Mouse (Mus musculus) liver, embryonic 14.5 days (tissue): ENCODE measurements around the gene Agap1. TPM values are rescaled to one million over a fixed set of nuclear protein-coding genes. Genes with fewer than 3 reads are reported as not detected.

Experiments
- ATAC-seq: fragments of 200-750 bp; cut with Nextera tagmentation; 2 replicates; pipeline ENCODE4 v1.8.0; 2017; ENCODE audit warnings: moderate number of reproducible peaks, mild to moderate bottlenecking, moderate library complexity; ENCODE audit not compliant: insufficient read depth
- DNase-seq, 3 experiments: peaks; one replicate each; pipeline ENCODE4 v3.0.0-alpha.2; 2012 to 2013; ENCODE audit warnings: low read depth in 3 of 3, low spot score in 3 of 3
- H3K27ac ChIP-seq: fragments of 300-500 bp; sonication (generic); 2 replicates; pipeline ENCODE4 v1.5.1; 2014; ENCODE audit warnings: moderate library complexity, mild to moderate bottlenecking, control low read depth, inconsistent platforms
- H3K27me3 ChIP-seq: fragments of 300-500 bp; sonication (generic); 2 replicates; pipeline ENCODE4 v1.6.1; 2014; ENCODE audit warnings: mild to moderate bottlenecking, low read length, moderate library complexity; ENCODE audit not compliant: control insufficient read depth, insufficient read depth
- H3K36me3 ChIP-seq: fragments of 300-500 bp; sonication (generic); replicated peaks from 2 replicates; pipeline ENCODE4 v1.6.1; 2014; ENCODE audit warnings: low read depth; ENCODE audit not compliant: control insufficient read depth, insufficient read depth
- H3K4me1 ChIP-seq, 2 experiments: fragments of 200-500 bp in 1 of 2; fragments of 300-500 bp in 1 of 2; sonication (generic) in 1 of 2; replicated peaks; 2 replicates each; pipeline ENCODE4 v1.6.1; 2012 to 2014; ENCODE audit warnings: antibody characterized with exemption in 1 of 2, inconsistent platforms in 1 of 2, low read length in 1 of 2; ENCODE audit not compliant: control insufficient read depth in 2 of 2, insufficient read depth in 2 of 2
- H3K4me2 ChIP-seq: fragments of 300-500 bp; sonication (generic); 2 replicates; pipeline ENCODE4 v1.6.1; 2014; ENCODE audit warnings: low read depth, mild to moderate bottlenecking, control low read depth, moderate library complexity
- H3K4me3 ChIP-seq, 2 experiments: fragments of 200-500 bp in 1 of 2; fragments of 300-500 bp in 1 of 2; sonication (generic) in 1 of 2; 2 replicates each; pipeline ENCODE4 v1.5.1; 2012 to 2014; ENCODE audit warnings: low read depth in 2 of 2, low read length in 2 of 2, mild to moderate bottlenecking in 2 of 2, control low read depth in 1 of 2, inconsistent platforms in 1 of 2, moderate library complexity in 1 of 2; ENCODE audit not compliant: insufficient read depth in 1 of 2
- H3K9ac ChIP-seq: fragments of 300-500 bp; sonication (generic); replicated peaks from 2 replicates; pipeline ENCODE4 v1.6.1; 2014; ENCODE audit warnings: mild to moderate bottlenecking, control low read depth, moderate library complexity
- H3K9me3 ChIP-seq: fragments of 300-500 bp; sonication (generic); 2 replicates; pipeline ENCODE4 v1.6.1; 2016; ENCODE audit warnings: low read length, mixed read lengths; ENCODE audit not compliant: control insufficient read depth
- CTCF ChIP-seq: IDR thresholded peaks from 2 replicates; pipeline ENCODE4 v1.5.1; 2016; ENCODE audit warnings: antibody characterized with exemption, low read depth, control low read depth
- EP300 ChIP-seq: IDR thresholded peaks from 2 replicates; pipeline ENCODE4 v1.6.1; 2016; ENCODE audit warnings: antibody characterized with exemption, low read depth
- WGBS: fragments of 180-500 bp; shearing (Covaris S2); extraction: QIAGEN DNeasy Blood & Tissue Kit; methylation state at CpG from one replicate; pipeline ENCODE4 v1.1.7; 2014; ENCODE audit not compliant: insufficient replicate concordance; 5-methylcytosine and 5-hydroxymethylcytosine counted together
- polyA plus RNA-seq, 2 experiments: library from polyadenylated mRNA; depleted of rRNA in 1 of 2; stranded (reverse) in 1 of 2; unstranded in 1 of 2; fragments of >200 nt; fragmentation: Nextera tagmentation in 1 of 2; extraction: Ambion mirVana in 1 of 2; gene quantifications; 2 replicates each; pipeline versions ENCODE4 v1.2.1 to v1.2.3; 2012 to 2014

Gene Agap1
- polyA plus RNA-seq, 2 experiments: 1.1 TPM

DNA sequence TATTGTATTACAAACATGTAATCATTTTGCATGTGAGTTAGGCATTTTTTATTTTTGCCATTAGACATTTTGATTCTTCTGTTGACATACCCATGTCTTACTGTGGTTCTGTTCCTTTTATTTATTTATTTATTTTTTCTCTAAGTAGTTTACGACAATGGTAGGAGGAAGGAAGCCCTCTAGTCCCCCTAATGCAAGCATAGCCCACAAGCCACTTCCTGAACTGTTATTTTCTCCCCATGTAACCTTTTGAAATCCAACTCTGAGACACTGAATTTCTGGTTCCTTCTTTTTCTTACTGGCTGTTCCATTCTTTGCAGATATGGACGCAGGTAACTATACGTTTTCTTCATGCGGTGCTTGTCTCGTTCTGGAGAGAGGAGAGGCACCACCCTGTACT is 155.4 kb downstream of the Agap1 start:
- WGBS: 25% methylated on average over 5 of the region's 5 CpGs
- DNase-seq: no peak
- no peak overlapping the region for H3K4me3 ChIP-seq
- no peaks in the 10 kb centered on the region for H3K27me3 ChIP-seq
- H3K27ac ChIP-seq: no peak overlapping the region
- no peak overlapping the region for H3K4me2 ChIP-seq
- H3K36me3 ChIP-seq: no peaks in the 10 kb centered on the region
- H3K4me1 ChIP-seq: no peaks in the 10 kb centered on the region; a peak in 1 of 4 replicates
- H3K9ac ChIP-seq: no peak overlapping the region
- TF ChIP-seq CTCF (no peak), EP300 (no peak)
- ATAC-seq: no peak
- H3K9me3 ChIP-seq: no peaks in the 10 kb centered on the region

- no peak overlapping the region for H3K4me3 ChIP-seq
- 74% methylated on average over 6 of the region's 6 CpGs for WGBS
- H3K4me2 ChIP-seq: no peak overlapping the region
- H3K9me3 ChIP-seq: no peaks in the 10 kb centered on the region
- TF ChIP-seq EP300: no peak
- TF ChIP-seq CTCF: no peak
- no peak for DNase-seq
- H3K27me3 ChIP-seq: no peaks in the 10 kb centered on the region
- no peak overlapping the region for H3K9ac ChIP-seq
- no peak for ATAC-seq
- H3K36me3 ChIP-seq: no peaks in the 10 kb centered on the region
- no peak overlapping the region for H3K27ac ChIP-seq
- no peaks in the 10 kb centered on the region; a peak in 1 of 4 replicates for H3K4me1 ChIP-seq
Measured at GRCm38 (mm10) chr1:89611521-89611920, 156.9 kb downstream of the Agap1 start.

DNA sequence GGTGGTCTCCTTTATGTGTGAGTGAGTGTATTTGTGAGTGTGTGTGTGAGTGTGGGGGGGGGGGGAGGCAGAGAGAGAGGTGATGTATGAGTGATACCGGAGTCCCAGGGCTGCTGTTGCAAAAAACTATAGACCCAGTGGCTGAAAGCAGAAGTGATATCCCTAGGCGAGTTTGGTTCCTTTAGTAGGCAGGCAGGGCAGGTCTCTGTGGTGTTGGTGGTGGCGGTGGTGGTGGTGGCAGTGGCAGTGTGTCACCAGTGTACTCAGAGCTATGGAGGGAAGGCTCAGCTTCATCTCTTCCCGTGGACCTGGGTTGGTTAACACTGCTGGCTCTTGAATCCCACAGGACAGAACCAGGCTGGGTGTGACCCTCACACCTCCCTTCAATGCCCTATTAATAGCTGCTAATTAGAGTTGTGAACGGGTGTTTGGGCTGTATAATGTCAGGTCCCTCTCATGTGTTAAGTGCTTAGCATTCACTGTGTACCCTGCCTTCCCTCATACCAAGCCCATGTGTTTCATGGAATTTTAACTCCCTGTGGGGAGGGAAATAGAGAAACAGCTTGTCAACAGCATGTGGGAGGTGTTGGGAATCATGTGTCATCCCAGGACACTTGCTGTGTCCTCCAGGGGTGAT is 158.7 kb downstream of the Agap1 start:
- H3K4me3 ChIP-seq: no peak overlapping the region
- no peaks in the 10 kb centered on the region for H3K27me3 ChIP-seq
- no peak overlapping the region for H3K4me2 ChIP-seq
- TF ChIP-seq EP300 (no peak), CTCF (no peak)
- 31% methylated on average over 5 of the region's 5 CpGs for WGBS
- H3K9ac ChIP-seq: no peak overlapping the region
- H3K36me3 ChIP-seq: no peaks in the 10 kb centered on the region
- H3K27ac ChIP-seq: no peak overlapping the region
- no peaks in the 10 kb centered on the region; a peak in 1 of 4 replicates for H3K4me1 ChIP-seq
- no peaks in the 10 kb centered on the region for H3K9me3 ChIP-seq
- DNase-seq (no peak), ATAC-seq (no peak)

- ATAC-seq (no peak), DNase-seq (no peak)
- no peaks in the 10 kb centered on the region for H3K4me1 ChIP-seq
- no peaks in the 10 kb centered on the region for H3K36me3 ChIP-seq
- no peaks in the 10 kb centered on the region for H3K9me3 ChIP-seq
- H3K27ac ChIP-seq: no peak overlapping the region
- TF ChIP-seq EP300 (no peak), CTCF (no peak)
- no peaks in the 10 kb centered on the region for H3K27me3 ChIP-seq
- no peak overlapping the region for H3K4me3 ChIP-seq
- 70% methylated on average over 6 of the region's 6 CpGs for WGBS
- no peak overlapping the region for H3K9ac ChIP-seq
- H3K4me2 ChIP-seq: no peak overlapping the region
Measured at GRCm38 (mm10) chr1:89616556-89616955, 161.9 kb downstream of the Agap1 start.

DNA sequence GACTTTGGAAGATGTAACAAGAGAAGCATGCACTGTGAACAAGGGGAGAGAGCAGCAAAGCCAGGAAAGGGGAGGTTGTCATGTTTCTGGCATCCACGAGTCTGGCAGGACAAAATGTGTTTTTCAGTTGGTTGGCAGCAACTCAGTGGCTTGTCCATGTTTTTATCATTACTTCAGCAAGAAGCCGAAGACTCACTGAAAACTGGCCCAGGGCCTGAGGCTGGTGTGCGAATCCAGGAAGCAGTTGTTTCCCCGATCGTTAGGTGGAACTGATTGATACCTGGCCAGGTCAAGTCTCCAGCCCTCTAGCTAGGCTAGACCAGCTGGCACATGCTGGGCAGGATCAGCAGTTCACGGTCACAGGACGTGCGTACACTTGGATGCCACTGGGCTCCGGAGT is 162.7 kb downstream of the Agap1 start:
- Histone ChIP-seq H3K4me1 (no peaks in the 10 kb centered on the region), H3K9ac (no peak overlapping the region), H3K36me3 (no peaks in the 10 kb centered on the region), H3K4me3 (no peak overlapping the region), H3K9me3 (no peaks in the 10 kb centered on the region), H3K4me2 (no peak overlapping the region), H3K27me3 (no peaks in the 10 kb centered on the region), H3K27ac (no peak overlapping the region)
- TF ChIP-seq CTCF: no peak
- no peak for TF ChIP-seq EP300
- ATAC-seq: no peak
- WGBS: 77% methylated on average over 9 of the region's 9 CpGs
- no peak for DNase-seq
